In genomic region chr5:34659686-34660590, GRCm38 (mm10) we compare ENCODE assay signal across 8 mouse cellular contexts. TPM values are rescaled to one million over a fixed set of nuclear protein-coding genes. Genes with fewer than 3 reads are reported as not detected.
A peak's percentile ranks its signal among the peaks of the same experiment; 100 is the strongest.
DNase-seq lines count a peak whose midpoint lies in the region; ATAC-seq lines count a peak whose summit lies in the region.

Gene Nop14 (minus strand): TSS chr5:34660148.
Gene Grk4 (plus strand): TSS chr5:34660379.

- H3K36me3 ChIP-seq in heart, embryonic 10.5 days, result peaks cover 30% of the 10 kb centered on the region
- H3K36me3 ChIP-seq in kidney, embryonic 15.5 days, result peaks cover 27% of the 10 kb centered on the region

- peak within 1 kb of the TSS; percentile 93 for H3K27ac ChIP-seq in heart, embryonic 10.5 days
- H3K27ac ChIP-seq in kidney, embryonic 15.5 days, result peak within 1 kb of the TSS; percentile 90

- peak within 1 kb of the TSS; percentile 71 for H3K4me3 ChIP-seq in heart, embryonic 10.5 days
- H3K4me3 ChIP-seq in kidney, embryonic 15.5 days (replicated peaks), result peak within 1 kb of the TSS; percentile 81

- ATAC-seq in erythroblast, adult 5-6 weeks (replicated peaks; ENCODE audit: low FRiP score, poor library complexity, severe bottlenecking), result peak; percentile 93
- peak; percentile 100 for ATAC-seq in kidney, embryonic 15.5 days (replicated peaks; ENCODE audit: low FRiP score)
- peak; percentile 99 for ATAC-seq in monocyte, adult 5-6 weeks (replicated peaks; ENCODE audit: insufficient number of reproducible peaks, low FRiP score, low TSS enrichment, poor library complexity, severe bottlenecking)

- peak within 1 kb of the TSS; percentile 64 for H3K9ac ChIP-seq in kidney, embryonic 15.5 days

- peak within 1 kb of the TSS; percentile 84 for H3K4me2 ChIP-seq in kidney, embryonic 15.5 days

- under 1% methylated on average over 60 of the region's 60 CpGs for WGBS in heart, embryonic 10.5 days
- under 1% methylated on average over 60 of the region's 60 CpGs for WGBS in kidney, embryonic 15.5 days

- H3K9me3 ChIP-seq in heart, embryonic 10.5 days, result no peaks in the 10 kb centered on the region
- H3K9me3 ChIP-seq in kidney, embryonic 15.5 days (replicated peaks), result no peaks in the 10 kb centered on the region

- peaks cover 7% of the 10 kb centered on the region for H3K4me1 ChIP-seq in heart, embryonic 10.5 days
- H3K4me1 ChIP-seq in kidney, embryonic 15.5 days, result peaks cover 7% of the 10 kb centered on the region

- peak; percentile 97 for DNase-seq in B cell, adult 2 months
- DNase-seq in brain, adult 2 months (ENCODE audit: low read depth, low spot score), result peak; percentile 100
- DNase-seq in heart, embryonic 10.5 days (ENCODE audit: low spot score), result peak; percentile 100
- peak; percentile 98 for DNase-seq in liver
- peak; percentile 99 for DNase-seq in spleen, postnatal 4 days (ENCODE audit: low spot score in 2 of 2)

- no peaks in the 10 kb centered on the region; the same call in 1 of the 2 replicates for H3K27me3 ChIP-seq in heart, embryonic 10.5 days (ENCODE audit: insufficient read depth, poor library complexity, severe bottlenecking)
- no peaks in the 10 kb centered on the region for H3K27me3 ChIP-seq in kidney, embryonic 15.5 days

RNA-seq across cellular contexts. Expression of gene Nop14, which starts in this region (rescaled TPM):
- total RNA-seq in erythroblast, adult 5-6 weeks (2015; ENCODE audit: low replicate concordance), result 3.3 and 6.5 TPM in 2 replicates
- total RNA-seq in erythroblast, adult 5-6 weeks (2017; ENCODE audit: low replicate concordance), result 7.0 and 8.4 TPM in 2 replicates
- 21.0 and 30.8 TPM in 2 replicates for polyA plus RNA-seq in heart, embryonic 10.5 days (2016; fragmentation: Nextera tagmentation; extraction: Ambion mirVana)
- 25.3 and 25.8 TPM in 2 replicates for polyA plus RNA-seq in kidney, embryonic 15.5 days (2015; fragmentation: Nextera tagmentation; extraction: Ambion mirVana)
- total RNA-seq in monocyte, adult 5-6 weeks (2017), result 25.9 to 45.2 TPM (median 38.6 TPM) in 3 replicates

RNA-seq across cellular contexts. Expression of gene Grk4, which starts in this region (rescaled TPM):
- 0.63 TPM in 1 of 2 replicates, not detected in the other for total RNA-seq in erythroblast, adult 5-6 weeks (2015; ENCODE audit: low replicate concordance)
- 0.51 and 0.56 TPM in 2 replicates for total RNA-seq in erythroblast, adult 5-6 weeks (2017; ENCODE audit: low replicate concordance)
- 0.92 and 2.0 TPM in 2 replicates for polyA plus RNA-seq in heart, embryonic 10.5 days (2016; fragmentation: Nextera tagmentation; extraction: Ambion mirVana)
- polyA plus RNA-seq in kidney, embryonic 15.5 days (2015; fragmentation: Nextera tagmentation; extraction: Ambion mirVana), result 1.9 and 2.8 TPM in 2 replicates
- 2.9 to 12.9 TPM (median 4.2 TPM) in 3 replicates for total RNA-seq in monocyte, adult 5-6 weeks (2017)

Comparison
In these comparisons a context has a peak if more than half of its experiments do, and no peak if none do; other contexts are left out.
1. Peak in every context shown above with its lines: DNase-seq, ATAC-seq, H3K4me3 ChIP-seq and H3K27ac ChIP-seq.